Mouse (Mus musculus) thymus, adult 2 months (tissue): Measurements from ENCODE around the gene Spsb3. TPM values are rescaled to one million over a fixed set of nuclear protein-coding genes. Genes with fewer than 3 reads are reported as not detected.
A peak's percentile ranks its signal among the peaks of the same experiment; 100 is the strongest.

ENCODE experiments used
- DNase-seq: peaks from one replicate; pipeline ENCODE4 v3.0.0; 2021
- H3K27ac ChIP-seq: fragments of 200-500 bp; 2 replicates; pipeline ENCODE4 v1.5.1; 2012; ENCODE audit warnings: low read length, control low read depth; ENCODE audit not compliant: control insufficient read depth, insufficient read depth
- H3K27me3 ChIP-seq: fragments of 200-500 bp; 2 replicates; pipeline ENCODE4 v1.6.1; 2012; ENCODE audit warnings: mild to moderate bottlenecking, low read length, moderate library complexity, mixed read lengths; ENCODE audit not compliant: control insufficient read depth, insufficient read depth
- H3K36me3 ChIP-seq: fragments of 200-500 bp; 2 replicates; pipeline ENCODE4 v1.6.1; 2012; ENCODE audit warnings: mild to moderate bottlenecking, low read length, moderate library complexity; ENCODE audit not compliant: control insufficient read depth, insufficient read depth
- H3K4me1 ChIP-seq: fragments of 200-500 bp; replicated peaks from 2 replicates; pipeline ENCODE4 v1.6.1; 2012; ENCODE audit warnings: low read length; ENCODE audit not compliant: control insufficient read depth, insufficient read depth
- H3K4me3 ChIP-seq: fragments of 200-500 bp; 2 replicates; pipeline ENCODE4 v1.5.1; 2012; ENCODE audit warnings: mild to moderate bottlenecking, low read length, control low read depth, moderate library complexity; ENCODE audit not compliant: control insufficient read depth, insufficient read depth
- CTCF ChIP-seq: fragments of 200-500 bp; IDR thresholded peaks from 2 replicates; pipeline ENCODE4 v1.5.1; 2012; ENCODE audit warnings: mild to moderate bottlenecking, control low read depth, low read length, moderate library complexity, borderline replicate concordance; ENCODE audit not compliant: control insufficient read depth, poor library complexity, insufficient read depth; ENCODE audit errors: extremely low read depth
- POLR2A ChIP-seq: fragments of 200-500 bp; IDR thresholded peaks from 2 replicates; pipeline ENCODE4 v1.6.1; 2012; ENCODE audit warnings: mild to moderate bottlenecking, low read length, control low read depth, moderate library complexity; ENCODE audit not compliant: control insufficient read depth, poor library complexity, insufficient read depth; ENCODE audit errors: extremely low read depth
- WGBS: fragments of 180-500 bp; shearing (Covaris S2); methylation state at CpG from one replicate; pipeline ENCODE4 v1.1.7; 2018; 5-methylcytosine and 5-hydroxymethylcytosine counted together
- polyA plus RNA-seq: library from polyadenylated mRNA; depleted of rRNA; stranded (reverse); fragments of >200 nt; gene quantifications from 2 replicates; pipeline ENCODE4 v1.2.3, GENCODE M21; 2012

The Spsb3 gene
- polyA plus RNA-seq, 1 experiment, result 274 TPM

- Histone ChIP-seq H3K27me3 (no peaks in the 10 kb centered on the region), H3K4me1 (peaks cover 26% of the 10 kb centered on the region), H3K36me3 (peaks cover 26% of the 10 kb centered on the region), H3K27ac (peak within 1 kb of the TSS; percentile 67), H3K4me3 (peak within 1 kb of the TSS; percentile 71)
- peak; percentile 71 for DNase-seq
- under 1% methylated on average over 62 of the region's 62 CpGs for WGBS
- 0 out of 2 replicates have a peak, but pooled peaks have one; percentile 36 for TF ChIP-seq POLR2A
- TF ChIP-seq CTCF, result 0 out of 2 replicates have a peak, but pooled peaks have one; percentile 22
Observed at GRCm38 (mm10) chr17:24894995-24895547, 8.6 kb downstream of the Spsb3 start, which contains the start of the genes Eme2 and Mrps34. TSS of gene Eme2 (minus strand) at chr17:24895087. TSS of gene Mrps34 (plus strand) at chr17:24895116.

GRCm38 (mm10) chr17:24895571-24896240 is 9.3 kb downstream of the Spsb3 start:
- peak overlapping the region; percentile 67 for H3K27ac ChIP-seq
- DNase-seq, result no peak
- peaks cover 28% of the 10 kb centered on the region for H3K36me3 ChIP-seq
- H3K4me1 ChIP-seq, result peaks cover 26% of the 10 kb centered on the region
- H3K27me3 ChIP-seq, result no peaks in the 10 kb centered on the region
- H3K4me3 ChIP-seq, result peak overlapping the region; percentile 71
- WGBS, result 5% methylated on average over 23 of the region's 23 CpGs
- TF ChIP-seq POLR2A, result no peak
- no peak for TF ChIP-seq CTCF

- H3K27me3 ChIP-seq, result no peaks in the 10 kb centered on the region
- H3K4me3 ChIP-seq, result peak within 1 kb of the TSS; percentile 71
- no peak for TF ChIP-seq CTCF
- TF ChIP-seq POLR2A, result no peak
- 1% methylated on average over 50 of the region's 50 CpGs for WGBS
- H3K27ac ChIP-seq, result peak within 1 kb of the TSS; percentile 67
- H3K36me3 ChIP-seq, result peaks cover 27% of the 10 kb centered on the region
- peak; percentile 70 for DNase-seq
- H3K4me1 ChIP-seq, result peaks cover 26% of the 10 kb centered on the region
Observed at GRCm38 (mm10) chr17:24896241-24896992, 10.0 kb downstream of the Spsb3 start, which contains the start of gene Nme3. TSS of gene Nme3 (plus strand) at chr17:24896500.

- Histone ChIP-seq H3K36me3 (peaks cover 32% of the 10 kb centered on the region), H3K27ac (no peak overlapping the region)
- TF ChIP-seq POLR2A (no peak), CTCF (no peak)
Observed at GRCm38 (mm10) chr17:24896993-24897269, 10.5 kb downstream of the Spsb3 start.

GRCm38 (mm10) chr17:24897600-24897999 is 11.2 kb downstream of the Spsb3 start:
- Histone ChIP-seq H3K27me3 (no peaks in the 10 kb centered on the region), H3K36me3 (peaks cover 32% of the 10 kb centered on the region), H3K4me3 (no peak overlapping the region), H3K4me1 (peaks cover 26% of the 10 kb centered on the region), H3K27ac (no peak overlapping the region)
- no peak for DNase-seq
- 97% methylated on average over 4 of the region's 4 CpGs for WGBS
- TF ChIP-seq CTCF, result no peak
- no peak for TF ChIP-seq POLR2A

More at GRCm38 (mm10) chr17:24896993-24897269, 10.5 kb downstream of the Spsb3 start:
- Histone ChIP-seq H3K27me3 (no peaks in the 10 kb centered on the region), H3K4me1 (peaks cover 26% of the 10 kb centered on the region), H3K4me3 (peak overlapping the region; percentile 71)
- WGBS, result 68% methylated on average over 11 of the region's 11 CpGs
- DNase-seq, result no peak

- no peak overlapping the region for H3K4me3 ChIP-seq
- WGBS, result 99% methylated on average over 4 of the region's 4 CpGs
- H3K27me3 ChIP-seq, result no peaks in the 10 kb centered on the region
- H3K4me1 ChIP-seq, result peaks cover 26% of the 10 kb centered on the region
- H3K27ac ChIP-seq, result no peak overlapping the region
- TF ChIP-seq POLR2A (no peak), CTCF (no peak)
- DNase-seq, result no peak
- peaks cover 38% of the 10 kb centered on the region for H3K36me3 ChIP-seq
Observed at GRCm38 (mm10) chr17:24898041-24898854, 11.8 kb downstream of the Spsb3 start.
